Mouse (Mus musculus) liver, embryonic 14.5 days (tissue): ENCODE data around the gene Flt3.

ENCODE experiments used
- CTCF ChIP-seq: IDR thresholded peaks from 2 replicates; pipeline ENCODE4 v1.5.1; 2016; ENCODE audit warnings: antibody characterized with exemption, low read depth, control low read depth
- EP300 ChIP-seq: IDR thresholded peaks from 2 replicates; pipeline ENCODE4 v1.6.1; 2016; ENCODE audit warnings: antibody characterized with exemption, low read depth

- no peak for TF ChIP-seq EP300
- TF ChIP-seq CTCF: no peak
These were observed 99.1 kb downstream of the Flt3 start for GRCm38 (mm10) chr5:147300917-147301780.
